Mouse (Mus musculus) lung, postnatal 0 days (tissue): Measurements from ENCODE around the gene Als2cl. TPM values are rescaled to one million over a fixed set of nuclear protein-coding genes. Genes with fewer than 3 reads are reported as not detected.

Experiments used
- ATAC-seq: fragments of 200-750 bp; cut with Nextera tagmentation; 2 replicates; pipeline ENCODE4 v1.8.0; 2017; ENCODE audit warnings: moderate library complexity
- DNase-seq: peaks from one replicate; pipeline ENCODE4 v3.0.0-alpha.2; 2016; ENCODE audit warnings: low spot score
- H3K27ac ChIP-seq: fragments of 300-500 bp; sonication (generic); 2 replicates; pipeline ENCODE4 v1.5.1; 2014; ENCODE audit warnings: antibody characterized with exemption, mild to moderate bottlenecking, low read length, mixed read lengths
- H3K27me3 ChIP-seq: fragments of 300-500 bp; sonication (generic); replicated peaks from 2 replicates; pipeline ENCODE4 v1.6.1; 2014; ENCODE audit warnings: low read length, mixed read lengths; ENCODE audit not compliant: insufficient read depth
- H3K36me3 ChIP-seq: fragments of 300-500 bp; sonication (generic); 2 replicates; pipeline ENCODE4 v1.6.1; 2014; ENCODE audit warnings: low read length, mixed read lengths; ENCODE audit not compliant: insufficient read depth
- H3K4me1 ChIP-seq: fragments of 300-500 bp; sonication (generic); 2 replicates; pipeline ENCODE4 v1.6.1; 2014; ENCODE audit warnings: antibody characterized with exemption, low read depth, low read length, mixed read lengths; ENCODE audit not compliant: insufficient read depth
- H3K4me2 ChIP-seq: fragments of 300-500 bp; sonication (generic); replicated peaks from 2 replicates; pipeline ENCODE4 v1.6.1; 2014; ENCODE audit warnings: low read depth, mild to moderate bottlenecking, low read length, moderate library complexity, mixed read lengths
- H3K4me3 ChIP-seq: fragments of 300-500 bp; sonication (generic); 2 replicates; pipeline ENCODE4 v1.5.1; 2014; ENCODE audit warnings: low read depth, low read length
- H3K9ac ChIP-seq: fragments of 300-500 bp; sonication (generic); replicated peaks from 2 replicates; pipeline ENCODE4 v1.6.1; 2014; ENCODE audit warnings: low read depth, mild to moderate bottlenecking
- H3K9me3 ChIP-seq: fragments of 300-500 bp; sonication (generic); 2 replicates; pipeline ENCODE4 v1.6.1; 2016; ENCODE audit warnings: low read length, mixed read lengths
- CTCF ChIP-seq: IDR thresholded peaks from 2 replicates; pipeline ENCODE4 v1.5.1; 2016; ENCODE audit warnings: antibody characterized with exemption, mild to moderate bottlenecking
- EP300 ChIP-seq: IDR thresholded peaks from 2 replicates; pipeline ENCODE4 v1.6.1; 2016; ENCODE audit warnings: antibody characterized with exemption, mild to moderate bottlenecking, control low read depth
- WGBS: fragments of 180-500 bp; shearing (Covaris S2); extraction: QIAGEN DNeasy Blood & Tissue Kit; methylation state at CpG from one replicate; pipeline ENCODE4 v1.1.7; 2014; 5-methylcytosine and 5-hydroxymethylcytosine counted together
- polyA plus RNA-seq: library from polyadenylated mRNA; unstranded; fragments of >200 nt; fragmentation: Nextera tagmentation; extraction: Ambion mirVana; gene quantifications from 2 replicates; pipeline ENCODE4 v1.2.1, GENCODE M21; 2015

Gene Als2cl
- polyA plus RNA-seq = 13.5 and 14.4 TPM in 2 replicates

- 0 out of 2 replicates have a peak, but pooled peaks have one; percentile 7 for ATAC-seq
- H3K27me3 ChIP-seq = no peaks in the 10 kb centered on the region
Observed at GRCm38 (mm10) chr9:110879191-110879920, at the start of gene Als2cl. Als2cl (plus strand) TSS chr9:110879870.

GRCm38 (mm10) chr9:110833021-110833420 is 46.6 kb upstream of the Als2cl start:
- WGBS = 76% methylated on average over 5 of the region's 5 CpGs
- Histone ChIP-seq H3K27me3 (no peaks in the 10 kb centered on the region), H3K4me3 (no peak overlapping the region), H3K9ac (no peak overlapping the region), H3K4me1 (no peaks in the 10 kb centered on the region), H3K9me3 (no peaks in the 10 kb centered on the region), H3K36me3 (no peaks in the 10 kb centered on the region), H3K27ac (no peak overlapping the region), H3K4me2 (no peak overlapping the region)
- ATAC-seq = no peak
- no peak for TF ChIP-seq EP300
- TF ChIP-seq CTCF = no peak
- no peak for DNase-seq

More at GRCm38 (mm10) chr9:110879191-110879920, at the start of gene Als2cl:
- Histone ChIP-seq H3K4me3 (peak within 1 kb of the TSS; percentile 57), H3K4me2 (peak within 1 kb of the TSS; percentile 83), H3K36me3 (no peaks in the 10 kb centered on the region), H3K4me1 (peaks cover 11% of the 10 kb centered on the region; the same call in 1 of the 2 replicates), H3K27ac (peak within 1 kb of the TSS; percentile 91), H3K9ac (peak within 1 kb of the TSS; percentile 41), H3K9me3 (no peaks in the 10 kb centered on the region)
- peak; percentile 10; the same call in 1 of the 2 replicates for TF ChIP-seq CTCF
- no peak for TF ChIP-seq EP300
- 9% methylated on average over 12 of the region's 12 CpGs for WGBS
- peak; percentile 54 for DNase-seq

DNA sequence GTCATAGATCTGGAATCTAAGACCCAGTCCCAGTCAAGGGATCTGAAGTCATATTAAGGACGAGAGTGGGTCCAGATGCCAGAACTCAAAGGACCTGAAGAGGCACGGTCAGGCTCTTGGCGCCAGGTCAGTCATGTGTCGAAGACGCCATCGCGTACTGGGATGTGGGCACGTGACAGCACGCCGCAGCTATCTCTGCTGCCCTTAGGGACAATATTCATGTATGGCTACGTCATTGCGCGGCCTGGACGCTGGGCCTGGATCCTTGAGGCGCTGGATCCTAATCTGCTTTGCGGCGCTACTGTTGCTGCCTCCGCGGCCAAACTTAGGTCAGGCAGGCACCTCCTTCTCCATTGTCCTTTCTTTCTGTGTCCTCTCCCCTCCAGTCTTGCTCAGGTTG is 45.3 kb upstream of the Als2cl start, which contains the start of gene Prss45:
Gene Prss45 (plus strand): TSS at position 178 of the 400 bp plus-strand sequence.
- Histone ChIP-seq H3K27ac (no peak within 1 kb of the TSS), H3K27me3 (no peaks in the 10 kb centered on the region), H3K9ac (no peak within 1 kb of the TSS), H3K4me3 (no peak within 1 kb of the TSS), H3K4me1 (no peaks in the 10 kb centered on the region), H3K36me3 (no peaks in the 10 kb centered on the region), H3K4me2 (no peak within 1 kb of the TSS), H3K9me3 (no peaks in the 10 kb centered on the region)
- DNase-seq (no peak), ATAC-seq (no peak)
- TF ChIP-seq CTCF = no peak
- TF ChIP-seq EP300 = no peak
- WGBS = 73% methylated on average over 19 of the region's 19 CpGs

DNA sequence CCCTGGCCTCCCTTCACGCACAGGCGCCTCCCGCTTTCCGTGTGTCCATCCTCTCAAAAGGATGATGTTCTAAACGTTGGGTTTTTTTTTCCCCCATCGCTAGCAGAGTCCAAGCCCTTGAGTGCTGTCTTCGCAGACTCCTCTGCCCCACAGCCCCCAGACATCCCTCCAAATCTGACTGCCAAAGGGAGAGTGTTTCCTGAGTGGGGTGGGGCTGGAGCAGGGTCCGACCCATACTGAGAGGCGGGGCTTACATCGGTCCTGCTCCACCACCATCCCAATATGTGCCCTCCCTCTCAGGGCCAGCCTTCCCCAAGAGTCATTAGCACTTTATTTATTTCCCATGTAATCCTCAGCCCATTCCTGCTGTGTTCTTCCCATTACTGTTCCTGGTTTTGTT is 44.7 kb upstream of the Als2cl start:
- H3K4me1 ChIP-seq = no peaks in the 10 kb centered on the region
- no peak overlapping the region for H3K4me3 ChIP-seq
- H3K9me3 ChIP-seq = no peaks in the 10 kb centered on the region
- H3K27ac ChIP-seq = no peak overlapping the region
- no peaks in the 10 kb centered on the region for H3K27me3 ChIP-seq
- H3K9ac ChIP-seq = no peak overlapping the region
- 29% methylated on average over 10 of the region's 10 CpGs for WGBS
- no peak for ATAC-seq
- no peak for DNase-seq
- TF ChIP-seq EP300 (no peak), CTCF (no peak)
- H3K4me2 ChIP-seq = no peak overlapping the region
- H3K36me3 ChIP-seq = no peaks in the 10 kb centered on the region

DNA sequence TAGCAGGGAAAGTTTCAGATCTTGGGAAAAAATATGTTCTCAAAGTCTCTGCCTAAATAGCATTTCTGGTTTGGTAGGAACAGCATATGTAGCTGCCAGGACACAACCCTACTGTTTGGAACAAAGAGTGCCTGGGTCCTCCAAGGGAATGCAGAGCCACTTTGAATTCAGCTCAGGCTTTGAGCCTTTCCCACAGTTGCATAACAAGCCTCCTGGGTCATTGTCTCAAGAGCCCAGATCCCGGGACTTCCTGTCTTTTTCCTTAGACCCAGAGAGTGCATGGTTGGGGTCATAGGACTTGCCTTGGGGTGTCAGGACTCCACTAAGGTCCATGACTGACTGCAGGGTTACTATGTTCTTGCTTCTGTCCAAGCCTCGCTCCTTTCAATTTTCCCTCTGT is 43.6 kb upstream of the Als2cl start:
- 53% methylated on average over 2 of the region's 2 CpGs for whole genome bisulfite sequencing
- Histone ChIP-seq H3K9ac (no peak overlapping the region), H3K36me3 (no peaks in the 10 kb centered on the region), H3K27me3 (no peaks in the 10 kb centered on the region), H3K4me1 (no peaks in the 10 kb centered on the region), H3K27ac (no peak overlapping the region), H3K9me3 (no peaks in the 10 kb centered on the region), H3K4me3 (no peak overlapping the region), H3K4me2 (no peak overlapping the region)
- TF ChIP-seq CTCF (no peak), EP300 (no peak)
- ATAC-seq (0 out of 2 replicates have a peak, but pooled peaks have one; percentile 30), DNase-seq (no peak)

GRCm38 (mm10) chr9:110840905-110841304 is 38.8 kb upstream of the Als2cl start:
- no peaks in the 10 kb centered on the region for H3K36me3 ChIP-seq
- H3K27ac ChIP-seq = no peak overlapping the region
- H3K9me3 ChIP-seq = no peaks in the 10 kb centered on the region
- WGBS = 79% methylated on average over 6 of the region's 6 CpGs
- H3K27me3 ChIP-seq = no peaks in the 10 kb centered on the region
- no peak overlapping the region for H3K9ac ChIP-seq
- ATAC-seq (no peak), DNase-seq (no peak)
- no peak overlapping the region for H3K4me3 ChIP-seq
- H3K4me2 ChIP-seq = no peak overlapping the region
- TF ChIP-seq CTCF (no peak), EP300 (no peak)
- no peaks in the 10 kb centered on the region; the same call in 1 of the 2 replicates for H3K4me1 ChIP-seq
